Mouse (Mus musculus): ENCODE results near the gene Fndc4. TPM values are rescaled to one million over a fixed set of nuclear protein-coding genes. Genes with fewer than 3 reads are reported as not detected.
A peak's percentile ranks its signal among the peaks of the same experiment; 100 is the strongest.

Gene Fndc4
- polyA plus RNA-seq (2014; fragmentation: Nextera tagmentation; extraction: Ambion mirVana): 58.5 and 68.6 TPM in 2 replicates

DNA sequence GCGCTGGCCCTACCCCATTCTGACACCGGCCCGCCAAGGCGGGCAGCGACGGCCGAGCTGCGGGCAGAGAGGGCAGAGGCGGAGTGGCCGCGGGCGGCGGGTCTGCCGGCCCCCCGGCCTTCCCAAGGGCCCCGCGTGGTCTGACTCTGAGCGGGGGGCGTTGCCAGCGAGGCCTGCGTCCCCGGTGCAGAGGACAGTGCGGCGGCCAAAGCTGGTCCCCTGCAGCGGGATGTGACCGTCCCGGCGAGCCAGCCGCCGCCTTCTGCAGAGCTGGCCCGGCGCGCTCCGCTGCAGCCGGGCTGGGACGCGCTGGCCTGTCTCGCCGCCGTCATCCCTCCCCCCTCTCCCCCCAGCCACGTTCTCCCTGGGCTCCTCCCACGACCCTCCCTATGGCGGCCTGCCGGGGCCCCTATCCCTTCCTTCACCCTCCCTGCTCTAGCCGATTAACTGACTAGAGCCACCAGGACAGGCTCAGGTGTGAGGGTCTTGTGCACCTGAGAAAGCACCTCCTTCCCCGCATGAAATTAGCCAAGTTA is at the start of gene Fndc4:
Gene Fndc4, minus strand, starts transcription at position 475 of the 536 bp plus-strand sequence.
- peak within 1 kb of the TSS; percentile 92 for H3K9ac ChIP-seq
- H3K9me3 ChIP-seq (ENCODE audit: low read depth, low read length): no peaks in the 10 kb centered on the region
- DNase-seq: peak; percentile 74
- peaks cover 14% of the 10 kb centered on the region for H3K36me3 ChIP-seq (ENCODE audit: insufficient read depth)
- peak within 1 kb of the TSS; percentile 83 for H3K4me3 ChIP-seq (ENCODE audit: low read depth, low read length)
- no peaks in the 10 kb centered on the region for H3K27me3 ChIP-seq (ENCODE audit: insufficient read depth, low read length)
- no peaks in the 10 kb centered on the region; the same call in 1 of the 2 replicates for H3K4me1 ChIP-seq (ENCODE audit: insufficient read depth)
- peak within 1 kb of the TSS; percentile 51; the same call in 1 of the 2 replicates for H3K27ac ChIP-seq (ENCODE audit: low read depth)
- peak within 1 kb of the TSS; percentile 86 for H3K4me2 ChIP-seq
- no peak for TF ChIP-seq CTCF (IDR thresholded peaks at IDR 0.05; ENCODE audit: low read depth)
- 0% methylated on average over 37 of the region's 46 CpGs for WGBS
- peak; percentile 73 for ATAC-seq (ENCODE audit: insufficient read depth)

- DNase-seq (peak; percentile 87), ATAC-seq (ENCODE audit: insufficient read depth) (no peak)
- Histone ChIP-seq H3K9ac (no peak overlapping the region), H3K36me3 (ENCODE audit: insufficient read depth) (no peaks in the 10 kb centered on the region), H3K4me1 (ENCODE audit: insufficient read depth) (no peaks in the 10 kb centered on the region), H3K9me3 (ENCODE audit: low read depth, low read length) (no peaks in the 10 kb centered on the region; the same call in 1 of the 2 replicates), H3K4me2 (no peak overlapping the region), H3K27ac (ENCODE audit: low read depth) (no peak overlapping the region), H3K27me3 (ENCODE audit: insufficient read depth, low read length) (no peaks in the 10 kb centered on the region), H3K4me3 (ENCODE audit: low read depth, low read length) (no peak overlapping the region)
- WGBS: 27% methylated on average over 7 of the region's 7 CpGs
- peak; percentile 78 for TF ChIP-seq CTCF (IDR thresholded peaks at IDR 0.05; ENCODE audit: low read depth)
These were observed 32.4 kb upstream of the Fndc4 start for GRCm38 (mm10) chr5:31328255-31328654.

GRCm38 (mm10) chr5:31326850-31327249 is 31.0 kb upstream of the Fndc4 start:
- TF ChIP-seq CTCF (IDR thresholded peaks at IDR 0.05; ENCODE audit: low read depth): peak; percentile 15; the same call in 1 of the 2 replicates
- DNase-seq: peak; percentile 23
- no peak overlapping the region for H3K27ac ChIP-seq (ENCODE audit: low read depth)
- H3K9me3 ChIP-seq (ENCODE audit: low read depth, low read length): no peaks in the 10 kb centered on the region
- no peaks in the 10 kb centered on the region for H3K27me3 ChIP-seq (ENCODE audit: insufficient read depth, low read length)
- no peaks in the 10 kb centered on the region for H3K4me1 ChIP-seq (ENCODE audit: insufficient read depth)
- 10% methylated on average over 5 of the region's 5 CpGs for WGBS
- no peaks in the 10 kb centered on the region for H3K36me3 ChIP-seq (ENCODE audit: insufficient read depth)
- ATAC-seq (ENCODE audit: insufficient read depth): no peak
- H3K4me2 ChIP-seq: no peak overlapping the region
- H3K4me3 ChIP-seq (ENCODE audit: low read depth, low read length): no peak overlapping the region
- H3K9ac ChIP-seq: no peak overlapping the region

GRCm38 (mm10) chr5:31324085-31324484 is 28.2 kb upstream of the Fndc4 start:
- Histone ChIP-seq H3K4me2 (no peak overlapping the region), H3K4me1 (ENCODE audit: insufficient read depth) (no peaks in the 10 kb centered on the region), H3K4me3 (ENCODE audit: low read depth, low read length) (no peak overlapping the region), H3K9me3 (ENCODE audit: low read depth, low read length) (no peaks in the 10 kb centered on the region), H3K27ac (ENCODE audit: low read depth) (no peak overlapping the region), H3K9ac (no peak overlapping the region), H3K27me3 (ENCODE audit: insufficient read depth, low read length) (no peaks in the 10 kb centered on the region), H3K36me3 (ENCODE audit: insufficient read depth) (no peaks in the 10 kb centered on the region)
- DNase-seq: no peak
- 54% methylated on average over 3 of the region's 3 CpGs for WGBS
- no peak for ATAC-seq (ENCODE audit: insufficient read depth)
- no peak for TF ChIP-seq CTCF (IDR thresholded peaks at IDR 0.05; ENCODE audit: low read depth)

DNA sequence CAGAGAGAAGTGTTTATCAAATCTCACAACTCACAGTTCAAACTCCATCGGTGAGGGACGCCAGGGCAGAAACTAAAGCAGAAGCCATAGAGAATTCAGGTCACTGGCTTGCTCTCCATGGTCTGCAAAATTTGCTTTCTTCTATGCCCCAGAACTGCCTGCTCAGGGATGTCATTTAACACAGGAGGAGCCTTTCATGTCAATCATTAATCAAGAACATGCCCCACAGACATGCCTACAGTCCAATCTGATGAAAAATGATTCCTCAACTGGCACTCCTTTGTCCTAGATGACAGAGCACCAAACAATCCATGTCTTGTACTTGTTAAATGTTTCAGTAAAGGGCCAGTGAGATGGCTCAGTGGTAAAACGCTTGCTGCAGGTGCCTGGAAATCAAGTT is 26.9 kb upstream of the Fndc4 start:
- H3K36me3 ChIP-seq (ENCODE audit: insufficient read depth): no peaks in the 10 kb centered on the region
- H3K4me2 ChIP-seq: no peak overlapping the region
- 73% methylated on average over 3 of the region's 3 CpGs for WGBS
- TF ChIP-seq CTCF (IDR thresholded peaks at IDR 0.05; ENCODE audit: low read depth): no peak
- no peaks in the 10 kb centered on the region for H3K27me3 ChIP-seq (ENCODE audit: insufficient read depth, low read length)
- no peak for DNase-seq
- no peaks in the 10 kb centered on the region for H3K9me3 ChIP-seq (ENCODE audit: low read depth, low read length)
- ATAC-seq (ENCODE audit: insufficient read depth): no peak
- no peak overlapping the region for H3K27ac ChIP-seq (ENCODE audit: low read depth)
- no peak overlapping the region for H3K4me3 ChIP-seq (ENCODE audit: low read depth, low read length)
- H3K4me1 ChIP-seq (ENCODE audit: insufficient read depth): no peaks in the 10 kb centered on the region
- no peak overlapping the region for H3K9ac ChIP-seq

- no peak for TF ChIP-seq CTCF (IDR thresholded peaks at IDR 0.05; ENCODE audit: low read depth)
- no peak overlapping the region for H3K4me3 ChIP-seq (ENCODE audit: low read depth, low read length)
- no peak overlapping the region for H3K9ac ChIP-seq
- no peaks in the 10 kb centered on the region for H3K36me3 ChIP-seq (ENCODE audit: insufficient read depth)
- H3K4me2 ChIP-seq: no peak overlapping the region
- no peaks in the 10 kb centered on the region for H3K27me3 ChIP-seq (ENCODE audit: insufficient read depth, low read length)
- no peak for DNase-seq
- no peak overlapping the region for H3K27ac ChIP-seq (ENCODE audit: low read depth)
- no peaks in the 10 kb centered on the region for H3K9me3 ChIP-seq (ENCODE audit: low read depth, low read length)
- no peaks in the 10 kb centered on the region for H3K4me1 ChIP-seq (ENCODE audit: insufficient read depth)
- ATAC-seq (ENCODE audit: insufficient read depth): no peak
- WGBS: 67% methylated on average over 8 of the region's 8 CpGs
These were observed 16.9 kb upstream of the Fndc4 start for GRCm38 (mm10) chr5:31312806-31313205.

DNA sequence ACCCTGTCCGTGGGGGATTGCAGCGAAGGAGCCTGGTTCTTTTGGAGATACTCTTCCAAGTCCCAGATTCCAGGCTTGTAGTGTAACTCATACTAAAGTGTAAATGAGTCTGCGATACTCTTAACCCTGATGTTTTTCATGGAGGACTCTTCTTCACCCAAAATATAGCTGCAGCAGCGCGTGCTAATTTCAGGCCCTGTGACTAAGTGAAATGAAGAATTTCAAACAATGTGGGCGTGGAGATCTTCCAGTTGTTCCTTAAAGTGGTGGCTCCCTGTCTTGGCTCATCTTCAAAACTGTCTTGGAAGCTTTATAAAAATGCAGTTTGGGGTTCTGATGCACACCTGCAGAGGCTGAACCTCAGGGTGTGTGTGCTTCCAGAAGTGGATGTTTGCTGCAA is 7.2 kb upstream of the Fndc4 start:
- Histone ChIP-seq H3K27me3 (ENCODE audit: insufficient read depth, low read length) (no peaks in the 10 kb centered on the region), H3K4me2 (no peak overlapping the region), H3K4me3 (ENCODE audit: low read depth, low read length) (no peak overlapping the region), H3K27ac (ENCODE audit: low read depth) (no peak overlapping the region), H3K9ac (no peak overlapping the region), H3K4me1 (ENCODE audit: insufficient read depth) (no peaks in the 10 kb centered on the region), H3K9me3 (ENCODE audit: low read depth, low read length) (no peaks in the 10 kb centered on the region), H3K36me3 (ENCODE audit: insufficient read depth) (no peaks in the 10 kb centered on the region)
- ATAC-seq (ENCODE audit: insufficient read depth): no peak
- 77% methylated on average over 6 of the region's 6 CpGs for WGBS
- no peak for TF ChIP-seq CTCF (IDR thresholded peaks at IDR 0.05; ENCODE audit: low read depth)
- no peak for DNase-seq
